ENCODE assay signal across 21 mouse cellular contexts in genomic region chr17:10360738-10361137, GRCm38 (mm10). TPM values are rescaled to one million over a fixed set of nuclear protein-coding genes. Genes with fewer than 3 reads are reported as not detected.
A peak's percentile ranks its signal among the peaks of the same experiment; 100 is the strongest.
DNase-seq lines count a peak whose midpoint lies in the region; ATAC-seq and TF ChIP-seq lines count a peak whose summit lies in the region.
"Had no signal": no experiment of that assay in that cellular context is flagged by ENCODE, and none has a peak within 500 bp of the region (broad histone marks: within the 10 kb centered on the region; RNA-seq: fewer than 3 reads in every experiment).

No protein-coding gene starts in this region.

- TF ChIP-seq CTCF in lung, postnatal 0 days (IDR thresholded peaks at IDR 0.05): no peak
- TF ChIP-seq CTCF in heart, postnatal 0 days (IDR thresholded peaks at IDR 0.05; ENCODE audit: low read depth): no peak

- no peaks in the 10 kb centered on the region for H3K4me1 ChIP-seq in embryonic facial prominence, embryonic 14.5 days (ENCODE audit: control insufficient read depth, insufficient read depth, low read length)
- H3K4me1 ChIP-seq in embryonic facial prominence, embryonic 10.5 days: peaks cover 17% of the 10 kb centered on the region
- peaks cover 66% of the 10 kb centered on the region for H3K4me1 ChIP-seq in heart, embryonic 12.5 days (replicated peaks)
- H3K4me1 ChIP-seq in lung, postnatal 0 days (ENCODE audit: insufficient read depth, low read depth, low read length): peaks cover 5% of the 10 kb centered on the region
- H3K4me1 ChIP-seq in heart, postnatal 0 days (ENCODE audit: control insufficient read depth, insufficient read depth): peaks cover 56% of the 10 kb centered on the region
- H3K4me1 ChIP-seq: megakaryocyte, embryonic 14.5 days had no signal

- WGBS in embryonic facial prominence, embryonic 14.5 days: 76% methylated on average over 4 of the region's 4 CpGs
- WGBS in embryonic facial prominence, embryonic 10.5 days: 75% methylated on average over 4 of the region's 4 CpGs
- 55% methylated on average over 4 of the region's 4 CpGs for WGBS in heart, embryonic 12.5 days
- 65% methylated on average over 4 of the region's 4 CpGs for WGBS in lung, postnatal 0 days
- 45% methylated on average over 4 of the region's 4 CpGs for WGBS in heart, postnatal 0 days

- peak; percentile 26; the same call in 1 of the 2 replicates for ATAC-seq in embryonic facial prominence, embryonic 14.5 days (ENCODE audit: low read depth)
- no peak for ATAC-seq in heart, embryonic 12.5 days (ENCODE audit: insufficient number of reproducible peaks, low FRiP score)
- no peak for ATAC-seq in lung, postnatal 0 days
- ATAC-seq in heart, postnatal 0 days (ENCODE audit: insufficient read depth, low read depth): peak; percentile 79
- ATAC-seq: forebrain, embryonic 13.5 days; intestine, postnatal 0 days had no signal

- H3K36me3 ChIP-seq in embryonic facial prominence, embryonic 14.5 days (ENCODE audit: control insufficient read depth, insufficient read depth, low read length): no peaks in the 10 kb centered on the region
- no peaks in the 10 kb centered on the region for H3K36me3 ChIP-seq in embryonic facial prominence, embryonic 10.5 days (replicated peaks)
- H3K36me3 ChIP-seq in heart, embryonic 12.5 days: no peaks in the 10 kb centered on the region
- no peaks in the 10 kb centered on the region for H3K36me3 ChIP-seq in lung, postnatal 0 days (ENCODE audit: insufficient read depth, low read length)
- H3K36me3 ChIP-seq in heart, postnatal 0 days (replicated peaks; ENCODE audit: control insufficient read depth, insufficient read depth, low read length): no peaks in the 10 kb centered on the region
- H3K36me3 ChIP-seq: hindbrain, embryonic 15.5 days had no signal

- no peak overlapping the region for H3K4me3 ChIP-seq in embryonic facial prominence, embryonic 14.5 days (ENCODE audit: low read depth, low read length)
- no peak overlapping the region for H3K4me3 ChIP-seq in embryonic facial prominence, embryonic 10.5 days
- no peak overlapping the region for H3K4me3 ChIP-seq in heart, embryonic 12.5 days
- no peak overlapping the region for H3K4me3 ChIP-seq in lung, postnatal 0 days (ENCODE audit: low read depth, low read length)
- H3K4me3 ChIP-seq in heart, postnatal 0 days (ENCODE audit: low read depth, low read length): no peak overlapping the region
- H3K4me3 ChIP-seq: forebrain, embryonic 13.5 days; hindbrain, embryonic 15.5 days; megakaryocyte, embryonic 14.5 days; myocyte had no signal

- intact Hi-C loops in heart, postnatal 36 days (cut with DNase I): no loop called here
- intact Hi-C loops in left cerebral cortex, postnatal 4 days (cut with DNase I): no loop called here

- no peak overlapping the region for H3K9ac ChIP-seq in embryonic facial prominence, embryonic 14.5 days (ENCODE audit: low read depth, low read length)
- H3K9ac ChIP-seq in heart, embryonic 12.5 days: no peak overlapping the region
- no peak overlapping the region for H3K9ac ChIP-seq in lung, postnatal 0 days (replicated peaks; ENCODE audit: low read depth)
- H3K9ac ChIP-seq in heart, postnatal 0 days (replicated peaks; ENCODE audit: low read depth, low read length): no peak overlapping the region; the same call in 1 of the 2 replicates
- H3K9ac ChIP-seq: forebrain, embryonic 13.5 days; hindbrain, embryonic 15.5 days had no signal

- no peak for DNase-seq in embryonic facial prominence, embryonic 14.5 days (ENCODE audit: low spot score)
- DNase-seq in embryonic facial prominence, embryonic 10.5 days (ENCODE audit: low spot score): no peak
- DNase-seq in heart, postnatal 36 days: no peak
- DNase-seq in lung, postnatal 0 days (ENCODE audit: low spot score): peak; percentile 77
- no peak for DNase-seq in lung, postnatal 4 days
- DNase-seq in heart, postnatal 0 days (ENCODE audit: low spot score): peak; percentile 76
- no peak for DNase-seq in left cerebral cortex, postnatal 4 days
- DNase-seq: adrenal gland, adult 8-10 months; cerebellum, adult 11 months; cerebellum, postnatal 14 days; embryo, embryonic 11 days; kidney, postnatal 25 days; layer of hippocampus, adult 9-11 months; right cerebral cortex, adult 18-20 months; thymus, postnatal 4 days had no signal

- no peaks in the 10 kb centered on the region for H3K27me3 ChIP-seq in embryonic facial prominence, embryonic 14.5 days (replicated peaks; ENCODE audit: control insufficient read depth, insufficient read depth, low read length)
- peaks cover 4% of the 10 kb centered on the region; the same call in 1 of the 2 replicates for H3K27me3 ChIP-seq in embryonic facial prominence, embryonic 10.5 days (replicated peaks; ENCODE audit: low read depth, poor library complexity, severe bottlenecking)
- H3K27me3 ChIP-seq in heart, embryonic 12.5 days (replicated peaks): no peaks in the 10 kb centered on the region
- no peaks in the 10 kb centered on the region for H3K27me3 ChIP-seq in lung, postnatal 0 days (replicated peaks; ENCODE audit: insufficient read depth, low read length)
- H3K27me3 ChIP-seq in heart, postnatal 0 days (ENCODE audit: control insufficient read depth, insufficient read depth, low read length): no peaks in the 10 kb centered on the region
- H3K27me3 ChIP-seq: forebrain, embryonic 13.5 days; hindbrain, embryonic 15.5 days; megakaryocyte, embryonic 14.5 days had no signal

- no peaks in the 10 kb centered on the region for H3K9me3 ChIP-seq in embryonic facial prominence, embryonic 14.5 days (ENCODE audit: control insufficient read depth, low read length)
- no peaks in the 10 kb centered on the region for H3K9me3 ChIP-seq in embryonic facial prominence, embryonic 10.5 days
- H3K9me3 ChIP-seq in heart, embryonic 12.5 days (replicated peaks): no peaks in the 10 kb centered on the region
- H3K9me3 ChIP-seq in lung, postnatal 0 days (ENCODE audit: low read length): no peaks in the 10 kb centered on the region
- H3K9me3 ChIP-seq in heart, postnatal 0 days (replicated peaks; ENCODE audit: control insufficient read depth, low read length): no peaks in the 10 kb centered on the region
- H3K9me3 ChIP-seq: forebrain, embryonic 13.5 days; hindbrain, embryonic 15.5 days had no signal

- no peak overlapping the region for H3K4me2 ChIP-seq in embryonic facial prominence, embryonic 14.5 days (ENCODE audit: low read depth, low read length)
- H3K4me2 ChIP-seq in heart, embryonic 12.5 days: no peak overlapping the region
- H3K4me2 ChIP-seq in lung, postnatal 0 days (replicated peaks; ENCODE audit: low read depth, low read length): no peak overlapping the region
- H3K4me2 ChIP-seq in heart, postnatal 0 days (ENCODE audit: low read depth, low read length): peak overlapping the region; percentile 6; the same call in 1 of the 2 replicates
- H3K4me2 ChIP-seq: forebrain, embryonic 13.5 days; hindbrain, embryonic 15.5 days had no signal

- no peak overlapping the region for H3K27ac ChIP-seq in embryonic facial prominence, embryonic 14.5 days (replicated peaks; ENCODE audit: low read depth, low read length)
- H3K27ac ChIP-seq in embryonic facial prominence, embryonic 10.5 days (replicated peaks): no peak overlapping the region
- peak overlapping the region; percentile 90 for H3K27ac ChIP-seq in heart, embryonic 12.5 days (ENCODE audit: poor library complexity, severe bottlenecking)
- H3K27ac ChIP-seq in lung, postnatal 0 days (ENCODE audit: low read length): peak overlapping the region; percentile 72
- H3K27ac ChIP-seq in heart, postnatal 0 days (ENCODE audit: low read depth): peak overlapping the region; percentile 82
- H3K27ac ChIP-seq: forebrain, embryonic 13.5 days; hindbrain, embryonic 15.5 days had no signal

- TF ChIP-seq EP300 in lung, postnatal 0 days (IDR thresholded peaks at IDR 0.05): peak; percentile 74
- no peak for TF ChIP-seq EP300 in heart, postnatal 0 days (IDR thresholded peaks at IDR 0.05; ENCODE audit: low read depth)

RNA-seq across cellular contexts. Expression of gene Qk, which starts 41.1 kb away (rescaled TPM):
- polyA plus RNA-seq in embryonic facial prominence, embryonic 14.5 days (2014; fragmentation: Nextera tagmentation; extraction: Ambion mirVana): 42.8 and 46.5 TPM in 2 replicates
- 33.3 and 33.5 TPM in 2 replicates for polyA plus RNA-seq in embryonic facial prominence, embryonic 10.5 days (2016; fragmentation: Nextera tagmentation; extraction: Ambion mirVana)
- 41.5 and 44.9 TPM in 2 replicates for polyA plus RNA-seq in heart, embryonic 12.5 days (2016; fragmentation: Nextera tagmentation; extraction: Ambion mirVana)
- 100 to 1,000 TPM; 419 to 431 TPM for total RNA-seq in heart, postnatal 36 days (2021)
- polyA plus RNA-seq in lung, postnatal 0 days (2015; fragmentation: Nextera tagmentation; extraction: Ambion mirVana): 60.2 and 67.9 TPM in 2 replicates
- total RNA-seq in heart, postnatal 0 days (2014; rRNA removed; ENCODE audit: low replicate concordance): 359 and 460 TPM in 2 replicates
- polyA plus RNA-seq in heart, postnatal 0 days (2015; fragmentation: Nextera tagmentation; extraction: Ambion mirVana): 47.6 and 54.8 TPM in 2 replicates
- 100 to 1,000 TPM; 247 to 250 TPM for total RNA-seq in left cerebral cortex, postnatal 4 days (2021)

Comparison
In these comparisons a context has a peak if more than half of its experiments do, and no peak if none do; other contexts are left out.
1. ATAC-seq: peak in embryonic facial prominence, embryonic 14.5 days (single experiment) and heart, postnatal 0 days (single experiment); none in heart, embryonic 12.5 days (single experiment) and lung, postnatal 0 days (single experiment).
2. DNase-seq: peak in lung, postnatal 0 days (single experiment) and heart, postnatal 0 days (single experiment); none in embryonic facial prominence, embryonic 14.5 days (single experiment), embryonic facial prominence, embryonic 10.5 days (single experiment), heart, postnatal 36 days (0 of 2), lung, postnatal 4 days (0 of 2) and left cerebral cortex, postnatal 4 days (single experiment).
3. H3K27ac ChIP-seq: peak in heart, embryonic 12.5 days (single experiment), lung, postnatal 0 days (single experiment) and heart, postnatal 0 days (single experiment); none in embryonic facial prominence, embryonic 14.5 days (single experiment) and embryonic facial prominence, embryonic 10.5 days (single experiment).